Mouse (Mus musculus) stomach, embryonic 14.5 days (tissue): ENCODE measurements around the gene Astn2. TPM values are rescaled to one million over a fixed set of nuclear protein-coding genes. Genes with fewer than 3 reads are reported as not detected.

Experiments
- ATAC-seq: fragments of 200-750 bp; cut with Nextera tagmentation; 2 replicates; pipeline ENCODE4 v1.8.0; 2017; ENCODE audit warnings: low read depth, moderate TSS enrichment; ENCODE audit not compliant: insufficient number of reproducible peaks, insufficient read depth, low FRiP score
- H3K27ac ChIP-seq: fragments of 300-500 bp; sonication (generic); 2 replicates; pipeline ENCODE4 v1.5.1; 2014; ENCODE audit warnings: mild to moderate bottlenecking, low read length, moderate library complexity, mixed read lengths
- H3K27me3 ChIP-seq: fragments of 300-500 bp; sonication (generic); 2 replicates; pipeline ENCODE4 v1.6.1; 2014; ENCODE audit warnings: low read length, control low read depth, mixed read lengths; ENCODE audit not compliant: control insufficient read depth, insufficient read depth
- H3K36me3 ChIP-seq: fragments of 300-500 bp; sonication (generic); 2 replicates; pipeline ENCODE4 v1.6.1; 2014; ENCODE audit warnings: mild to moderate bottlenecking, control low read depth, low read length, moderate library complexity, mixed read lengths; ENCODE audit not compliant: control insufficient read depth, insufficient read depth
- H3K4me1 ChIP-seq: fragments of 300-500 bp; sonication (generic); 2 replicates; pipeline ENCODE4 v1.6.1; 2014; ENCODE audit warnings: low read length, control low read depth, mixed read lengths; ENCODE audit not compliant: control insufficient read depth, insufficient read depth
- H3K4me2 ChIP-seq: fragments of 300-500 bp; sonication (generic); replicated peaks from 2 replicates; pipeline ENCODE4 v1.6.1; 2014; ENCODE audit warnings: low read depth, low read length, control low read depth
- H3K4me3 ChIP-seq: fragments of 300-500 bp; sonication (generic); 2 replicates; pipeline ENCODE4 v1.5.1; 2014; ENCODE audit warnings: low read depth, low read length, control low read depth
- H3K9ac ChIP-seq: fragments of 300-500 bp; sonication (generic); replicated peaks from 2 replicates; pipeline ENCODE4 v1.6.1; 2014; ENCODE audit warnings: low read depth, mild to moderate bottlenecking, control low read depth, low read length, moderate library complexity, mixed read lengths
- H3K9me3 ChIP-seq: fragments of 300-500 bp; sonication (generic); 2 replicates; pipeline ENCODE4 v1.6.1; 2016; ENCODE audit warnings: low read depth, low read length, control low read depth; ENCODE audit not compliant: control insufficient read depth
- WGBS: fragments of 180-500 bp; shearing (Covaris S2); extraction: QIAGEN DNeasy Blood & Tissue Kit; methylation state at CpG from one replicate; pipeline ENCODE4 v1.1.7; 2014; 5-methylcytosine and 5-hydroxymethylcytosine counted together
- polyA plus RNA-seq: library from polyadenylated mRNA; unstranded; fragments of >200 nt; fragmentation: Nextera tagmentation; extraction: Ambion mirVana; gene quantifications from 2 replicates; pipeline ENCODE4 v1.2.1, GENCODE M21; 2014

Astn2 gene
- polyA plus RNA-seq, 1 experiment from 2014 or later: 0.64 TPM

- Histone ChIP-seq H3K27ac (no peak overlapping the region), H3K27me3 (no peaks in the 10 kb centered on the region), H3K4me1 (no peaks in the 10 kb centered on the region), H3K4me3 (no peak overlapping the region), H3K4me2 (no peak overlapping the region), H3K9ac (no peak overlapping the region), H3K9me3 (no peaks in the 10 kb centered on the region), H3K36me3 (no peaks in the 10 kb centered on the region)
- no peak for ATAC-seq
- 45% methylated on average over 1 of the region's 1 CpGs for WGBS
Measured at GRCm38 (mm10) chr4:65886862-65887261, 517.5 kb downstream of the Astn2 start.

GRCm38 (mm10) chr4:65885921-65886320 is 518.5 kb downstream of the Astn2 start:
- Histone ChIP-seq H3K27ac (no peak overlapping the region), H3K27me3 (no peaks in the 10 kb centered on the region), H3K4me1 (no peaks in the 10 kb centered on the region), H3K36me3 (no peaks in the 10 kb centered on the region), H3K4me2 (no peak overlapping the region), H3K9me3 (no peaks in the 10 kb centered on the region), H3K9ac (no peak overlapping the region), H3K4me3 (no peak overlapping the region)
- WGBS: 71% methylated on average over 3 of the region's 3 CpGs
- ATAC-seq: no peak

GRCm38 (mm10) chr4:65874236-65874781 is 530.1 kb downstream of the Astn2 start:
- no peaks in the 10 kb centered on the region for H3K4me1 ChIP-seq
- no peaks in the 10 kb centered on the region for H3K9me3 ChIP-seq
- H3K36me3 ChIP-seq: no peaks in the 10 kb centered on the region
- peak; percentile 88; the same call in 1 of the 2 replicates for ATAC-seq
- no peaks in the 10 kb centered on the region for H3K27me3 ChIP-seq
- H3K27ac ChIP-seq: no peak overlapping the region
- no peak overlapping the region for H3K4me3 ChIP-seq
- no peak overlapping the region for H3K4me2 ChIP-seq
- WGBS: 54% methylated on average over 2 of the region's 2 CpGs
- H3K9ac ChIP-seq: no peak overlapping the region

DNA sequence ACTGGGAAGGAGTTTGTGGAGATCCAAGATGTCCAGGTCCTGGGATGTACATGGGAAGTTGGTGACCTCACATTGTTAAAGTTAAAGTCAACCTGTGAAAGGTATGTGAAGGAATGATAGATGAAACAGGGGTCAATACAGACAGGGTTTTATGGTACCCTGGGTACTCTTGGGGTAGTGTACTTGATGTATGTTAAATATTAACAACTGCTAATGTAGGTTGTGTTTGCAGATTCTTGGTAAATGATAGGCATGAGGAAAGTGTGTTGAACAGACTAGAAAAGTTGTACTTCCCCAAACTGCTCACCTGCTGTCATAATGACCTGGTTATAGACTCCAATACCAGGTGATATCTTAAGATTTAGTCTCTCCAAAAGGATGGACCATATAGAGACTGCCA is 539.9 kb downstream of the Astn2 start:
- Histone ChIP-seq H3K9me3 (no peaks in the 10 kb centered on the region), H3K4me2 (no peak overlapping the region), H3K36me3 (no peaks in the 10 kb centered on the region), H3K27me3 (no peaks in the 10 kb centered on the region), H3K4me3 (no peak overlapping the region), H3K27ac (no peak overlapping the region), H3K9ac (no peak overlapping the region), H3K4me1 (no peaks in the 10 kb centered on the region)
- peak; percentile 28; the same call in 1 of the 2 replicates for ATAC-seq

DNA sequence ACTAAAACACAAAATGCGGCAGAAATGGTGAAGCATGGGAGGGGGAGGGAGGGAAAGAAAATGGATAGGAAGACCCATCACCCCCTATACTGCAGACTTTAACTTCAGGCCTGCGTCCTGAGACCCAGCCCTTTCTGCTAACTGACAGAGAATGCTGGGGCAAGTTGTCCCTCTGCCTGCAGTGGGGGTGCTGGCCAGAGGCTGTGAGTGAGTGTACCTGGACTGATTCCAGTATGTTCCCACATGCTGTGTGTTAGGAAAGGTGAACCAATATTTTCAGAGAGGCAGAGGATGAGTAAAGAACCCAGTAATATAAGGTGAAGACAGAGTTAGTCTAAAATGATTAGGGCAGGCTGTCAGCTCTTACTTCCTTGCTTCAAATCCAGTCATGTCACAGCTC is 561.2 kb downstream of the Astn2 start:
- Histone ChIP-seq H3K4me1 (no peaks in the 10 kb centered on the region), H3K4me3 (no peak overlapping the region), H3K9me3 (no peaks in the 10 kb centered on the region), H3K27ac (no peak overlapping the region), H3K9ac (no peak overlapping the region), H3K27me3 (no peaks in the 10 kb centered on the region), H3K36me3 (no peaks in the 10 kb centered on the region), H3K4me2 (no peak overlapping the region)
- no peak for ATAC-seq
- WGBS: 39% methylated on average over 2 of the region's 2 CpGs

DNA sequence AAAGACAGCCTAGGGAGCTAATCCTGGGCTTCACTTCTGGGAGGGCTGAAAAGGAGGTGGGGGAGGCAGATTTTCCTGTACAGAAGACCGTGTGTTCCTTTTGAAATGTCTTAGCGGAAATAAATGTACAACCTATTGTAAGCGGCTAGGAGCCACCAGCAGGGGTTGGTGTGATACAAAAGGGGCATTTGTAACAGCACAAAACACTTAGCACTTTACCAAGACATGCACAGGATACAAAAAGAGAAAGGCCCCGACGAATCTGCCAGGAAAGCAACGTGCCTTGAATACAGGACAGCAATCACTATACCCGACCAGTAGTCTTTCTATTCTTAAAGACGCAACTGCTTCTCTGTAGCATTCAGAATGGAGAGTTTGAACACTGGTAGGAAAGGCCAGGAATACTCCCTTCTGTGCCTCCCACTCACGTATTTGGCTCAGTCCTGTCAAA is 564.8 kb downstream of the Astn2 start:
- Histone ChIP-seq H3K4me3 (no peak overlapping the region), H3K27ac (no peak overlapping the region), H3K4me1 (no peaks in the 10 kb centered on the region), H3K9me3 (no peaks in the 10 kb centered on the region), H3K36me3 (no peaks in the 10 kb centered on the region), H3K4me2 (no peak overlapping the region), H3K9ac (no peak overlapping the region), H3K27me3 (no peaks in the 10 kb centered on the region)
- 74% methylated on average over 9 of the region's 9 CpGs for WGBS
- no peak for ATAC-seq

DNA sequence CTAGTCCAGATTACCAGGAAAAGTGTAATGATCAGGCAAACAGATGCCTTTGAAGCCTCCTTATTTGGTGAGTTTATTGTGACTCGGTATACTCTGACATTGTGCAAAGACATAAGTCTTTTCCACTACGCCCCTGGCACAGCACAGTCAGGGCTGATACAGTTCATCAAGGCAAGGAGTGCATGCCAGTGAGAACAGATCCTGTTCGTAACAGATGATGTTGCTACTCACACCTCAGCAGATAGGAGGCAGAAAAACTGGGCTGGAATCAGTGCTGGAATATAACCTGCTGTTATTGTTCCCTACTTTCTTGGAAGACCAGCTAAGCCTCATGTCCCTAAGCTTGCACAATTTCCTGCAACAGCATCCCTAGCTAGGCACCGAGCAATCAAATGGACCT is 565.6 kb downstream of the Astn2 start:
- Histone ChIP-seq H3K9ac (no peak overlapping the region), H3K4me3 (no peak overlapping the region), H3K9me3 (no peaks in the 10 kb centered on the region), H3K27me3 (no peaks in the 10 kb centered on the region), H3K36me3 (no peaks in the 10 kb centered on the region), H3K4me2 (no peak overlapping the region), H3K27ac (no peak overlapping the region), H3K4me1 (no peaks in the 10 kb centered on the region)
- no peak for ATAC-seq
- WGBS: 81% methylated on average over 4 of the region's 4 CpGs

DNA sequence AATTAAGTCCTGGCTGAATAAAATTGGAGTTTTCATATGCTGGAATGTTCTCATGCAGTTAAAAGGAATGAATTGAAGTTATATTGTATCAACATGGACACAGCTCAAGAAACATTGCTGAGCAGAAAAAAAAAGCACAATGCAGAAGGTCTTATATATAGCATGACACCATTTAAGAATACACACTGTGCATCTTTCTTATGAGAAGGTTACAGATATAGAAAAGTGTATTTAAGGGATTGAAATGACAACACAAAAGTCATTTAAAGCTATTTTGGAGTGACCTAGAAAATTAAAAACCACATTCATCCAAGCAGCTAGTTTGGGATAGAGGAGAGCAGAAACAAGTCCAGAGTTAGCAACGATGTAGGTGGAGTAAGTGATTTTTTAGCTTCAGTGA is 571.4 kb downstream of the Astn2 start:
- Histone ChIP-seq H3K27ac (no peak overlapping the region), H3K36me3 (no peaks in the 10 kb centered on the region), H3K27me3 (no peaks in the 10 kb centered on the region), H3K9ac (no peak overlapping the region), H3K4me1 (no peaks in the 10 kb centered on the region), H3K4me3 (no peak overlapping the region), H3K4me2 (no peak overlapping the region), H3K9me3 (no peaks in the 10 kb centered on the region)
- no peak for ATAC-seq
- 85% methylated on average over 1 of the region's 1 CpGs for WGBS

- Histone ChIP-seq H3K4me2 (no peak overlapping the region), H3K4me3 (no peak overlapping the region), H3K36me3 (no peaks in the 10 kb centered on the region), H3K9me3 (no peaks in the 10 kb centered on the region), H3K27me3 (no peaks in the 10 kb centered on the region), H3K4me1 (no peaks in the 10 kb centered on the region), H3K9ac (no peak overlapping the region), H3K27ac (no peak overlapping the region)
- no peak for ATAC-seq
- 73% methylated on average over 3 of the region's 3 CpGs for WGBS
Measured at GRCm38 (mm10) chr4:65831872-65832271, 572.5 kb downstream of the Astn2 start.
